ENCODE assay signal across 21 mouse cellular contexts in genomic region chr14:62350186-62350585, GRCm38 (mm10). TPM values are rescaled to one million over a fixed set of nuclear protein-coding genes. Genes with fewer than 3 reads are reported as not detected.
DNase-seq lines count a peak whose midpoint lies in the region; TF ChIP-seq lines count a peak whose summit lies in the region.
"Had no signal": no experiment of that assay in that cellular context is flagged by ENCODE, and none has a peak within 500 bp of the region (broad histone marks: within the 10 kb centered on the region; RNA-seq: fewer than 3 reads in every experiment).

No protein-coding gene starts in this region.

- H3K27ac ChIP-seq in brown adipose tissue, adult 24 weeks (replicated peaks; ENCODE audit: low read depth, low read length), result 0 out of 2 replicates have a peak overlapping the region, but pooled peaks have one; percentile 9
- H3K27ac ChIP-seq: embryonic facial prominence, embryonic 12.5 days; forebrain, embryonic 13.5 days; forebrain, embryonic 15.5 days had no signal

- DNase-seq in ES-CJ7 (ENCODE audit: low read depth, low spot score), result peak; percentile 32
- no peak for DNase-seq in thymus, adult 18-20 months
- no peak for DNase-seq in kidney, adult 18-20 months
- DNase-seq: adrenal gland, adult 8-10 months; adrenal gland, postnatal 14 days; adrenal gland, postnatal 36 days; cerebellum, adult 11 months; cerebellum, adult 18-20 months; cerebellum, adult 8-10 months; cerebellum, adult 9-11 months; cerebellum, postnatal 14 days; cerebellum, postnatal 36 days; embryo, embryonic 11 days; forebrain, postnatal 0 days had no signal

- H3K9me3 ChIP-seq in E14TG2a.4 (ENCODE audit: low read length), result no peaks in the 10 kb centered on the region
- H3K9me3 ChIP-seq: embryonic facial prominence, embryonic 12.5 days; forebrain, embryonic 13.5 days; forebrain, embryonic 15.5 days had no signal

- peak overlapping the region; percentile 8; the same call in 1 of the 2 replicates for H3K4me3 ChIP-seq in E14TG2a.4 (replicated peaks; ENCODE audit: low read length)
- H3K4me3 ChIP-seq in brown adipose tissue, adult 24 weeks (ENCODE audit: insufficient read depth, low read depth, low read length), result no peak overlapping the region
- H3K4me3 ChIP-seq: embryonic facial prominence, embryonic 12.5 days; forebrain, embryonic 13.5 days; forebrain, embryonic 15.5 days had no signal

- TF ChIP-seq CTCF in E14TG2a.4 (conservative IDR thresholded peaks at IDR 0.05; ENCODE audit: low read length), result no peak

- no peaks in the 10 kb centered on the region for H3K27me3 ChIP-seq in E14TG2a.4 (ENCODE audit: insufficient read depth, low read length)
- H3K27me3 ChIP-seq: embryonic facial prominence, embryonic 12.5 days; forebrain, embryonic 13.5 days; forebrain, embryonic 15.5 days had no signal

- H3K36me3 ChIP-seq in E14TG2a.4 (ENCODE audit: insufficient read depth, low read length), result peaks cover 72% of the 10 kb centered on the region

- H3K4me1 ChIP-seq in E14TG2a.4 (replicated peaks; ENCODE audit: low read depth, low read length), result peaks cover 46% of the 10 kb centered on the region
- no peaks in the 10 kb centered on the region; the same call in 1 of the 2 replicates for H3K4me1 ChIP-seq in brown adipose tissue, adult 24 weeks (ENCODE audit: control insufficient read depth, insufficient read depth, insufficient read length, low read length)

RNA-seq across cellular contexts. Expression of gene Dleu7, which starts 57.3 kb away (rescaled TPM):
- polyA plus RNA-seq in brown adipose tissue, adult 24 weeks (2012; ENCODE audit: insufficient read depth, insufficient read length, missing spikeins), result not detected in 2 replicates
- polyA plus RNA-seq: activated CD4-positive, CD25-positive, alpha-beta regulatory T cell, adult 4 months; C2C12 had no signal

RNA-seq across cellular contexts. Expression of gene Rnaseh2b, which starts 57.8 kb away (rescaled TPM):
- 7.2 and 17.2 TPM in 2 replicates for polyA plus RNA-seq in brown adipose tissue, adult 24 weeks (2012; ENCODE audit: insufficient read depth, insufficient read length, missing spikeins)
